Mouse (Mus musculus) small intestine, adult 2 months (tissue): ENCODE results near the gene Mettl7a1. TPM values are rescaled to one million over a fixed set of nuclear protein-coding genes. Genes with fewer than 3 reads are reported as not detected.
"Not testable (repeated sequence)": the region's sequence is repeated elsewhere in the genome, so short reads cannot be mapped to it uniquely, and the experiment has no call there.

Source experiments
- H3K27ac ChIP-seq: fragments of 200-500 bp; 2 replicates; pipeline ENCODE4 v1.5.1; 2012; ENCODE audit warnings: low read depth, low read length, control low read depth, inconsistent platforms; ENCODE audit not compliant: insufficient read depth
- H3K27me3 ChIP-seq: fragments of 200-500 bp; 2 replicates; pipeline ENCODE4 v1.6.1; 2012; ENCODE audit warnings: mild to moderate bottlenecking, moderate library complexity, low read length, inconsistent platforms; ENCODE audit not compliant: control insufficient read depth, insufficient read depth
- H3K36me3 ChIP-seq: fragments of 200-500 bp; 2 replicates; pipeline ENCODE4 v1.6.1; 2012; ENCODE audit warnings: mild to moderate bottlenecking, low read length, control low read depth, inconsistent platforms; ENCODE audit not compliant: control insufficient read depth, insufficient read depth
- H3K4me1 ChIP-seq: fragments of 200-500 bp; 2 replicates; pipeline ENCODE4 v1.6.1; 2012; ENCODE audit warnings: low read length, inconsistent platforms, mixed read lengths; ENCODE audit not compliant: control insufficient read depth, insufficient read depth, insufficient read length
- H3K4me3 ChIP-seq: fragments of 200-500 bp; 2 replicates; pipeline ENCODE4 v1.5.1; 2012; ENCODE audit warnings: low read depth, mild to moderate bottlenecking, control low read depth, inconsistent platforms, low read length, moderate library complexity
- CTCF ChIP-seq: fragments of 200-500 bp; IDR thresholded peaks from 2 replicates; pipeline ENCODE4 v1.5.1; 2012; ENCODE audit warnings: low read depth, mild to moderate bottlenecking, control low read depth, inconsistent platforms, low read length, moderate library complexity, mixed read lengths; ENCODE audit not compliant: insufficient replicate concordance, insufficient read length; ENCODE audit errors: extremely low read depth
- POLR2A ChIP-seq: fragments of 200-500 bp; IDR thresholded peaks from 2 replicates; pipeline ENCODE4 v1.6.1; 2012; ENCODE audit warnings: low read depth, mild to moderate bottlenecking, control low read depth, inconsistent platforms, low read length, moderate library complexity
- WGBS: fragments of 180-500 bp; shearing (Covaris S2); methylation state at CpG from one replicate; pipeline ENCODE4 v1.1.7; 2018; 5-methylcytosine and 5-hydroxymethylcytosine counted together
- polyA plus RNA-seq: library from polyadenylated mRNA; depleted of rRNA; stranded (reverse); fragments of >200 nt; gene quantifications from 2 replicates; pipeline ENCODE4 v1.2.3, GENCODE M21; 2012; rRNA removed

Mettl7a1 gene
- polyA plus RNA-seq, result 12.7 and 16.4 TPM in 2 replicates

DNA sequence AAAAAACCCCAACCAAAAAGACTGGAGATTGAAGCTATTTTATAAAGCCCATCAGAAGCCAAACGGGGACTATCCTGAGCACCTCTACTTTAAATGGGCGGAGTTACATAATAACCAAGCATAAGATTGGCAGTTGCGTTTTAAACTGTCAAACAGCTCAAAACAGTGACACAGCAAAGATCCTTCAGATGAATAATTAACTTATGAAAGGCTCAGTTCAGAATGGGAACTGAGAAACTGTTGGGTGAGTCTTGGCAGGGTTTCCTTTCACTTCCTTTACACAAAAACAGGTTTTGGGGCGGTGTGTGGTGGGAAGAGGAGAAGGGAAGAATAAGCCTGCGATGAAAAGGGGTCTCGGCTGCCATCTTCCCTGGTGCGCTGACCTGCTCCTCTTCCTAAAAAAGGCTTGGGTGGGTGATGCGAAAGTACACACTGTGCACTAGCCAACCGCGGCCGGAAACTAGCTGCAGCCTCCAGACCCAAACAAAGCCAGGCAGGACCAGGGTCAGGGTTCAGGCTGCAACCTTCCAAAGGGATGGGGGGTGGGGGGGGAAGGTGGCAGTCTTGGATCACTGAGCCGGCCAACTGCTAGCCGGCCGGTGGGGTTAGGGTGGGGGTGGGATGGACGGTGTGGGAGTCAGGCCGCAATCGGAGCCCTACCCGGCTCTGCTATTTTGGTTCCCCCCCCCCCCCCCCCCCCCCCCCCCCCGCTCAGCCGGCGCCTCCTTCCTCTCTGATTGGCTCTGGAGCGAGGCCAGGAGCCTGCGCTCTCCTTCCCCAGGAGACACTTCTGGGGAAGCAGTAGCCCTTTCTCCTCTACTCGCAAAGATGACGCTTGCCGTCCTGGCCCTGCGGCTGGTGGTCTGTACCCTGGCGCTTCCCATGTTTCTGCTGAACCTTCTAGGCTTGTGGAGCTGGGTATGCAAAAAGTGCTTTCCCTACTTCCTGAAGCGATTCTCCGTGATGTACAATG is at the start of gene Mettl7a1:
TSS of gene Mettl7a1 (plus strand) at position 122 of the 973 bp plus-strand sequence.
- WGBS, result 1% methylated on average over 24 of the region's 30 CpGs
- Histone ChIP-seq H3K4me3 (peak within 1 kb of the TSS; percentile 96), H3K36me3 (no peaks in the 10 kb centered on the region), H3K27ac (peak within 1 kb of the TSS; percentile 99), H3K27me3 (no peaks in the 10 kb centered on the region), H3K4me1 (no peaks in the 10 kb centered on the region)
- TF ChIP-seq CTCF, result no peak
- peak; percentile 61; the same call in 1 of the 2 replicates for TF ChIP-seq POLR2A

- Histone ChIP-seq H3K36me3 (peaks cover 69% of the 10 kb centered on the region), H3K27ac (no peak overlapping the region), H3K27me3 (no peaks in the 10 kb centered on the region), H3K4me1 (no peaks in the 10 kb centered on the region), H3K4me3 (no peak overlapping the region)
- WGBS, result 72% methylated on average over 6 of the region's 6 CpGs
- TF ChIP-seq CTCF, result no peak
- TF ChIP-seq POLR2A, result no peak
Measured at GRCm38 (mm10) chr15:100256386-100256785, 47.6 kb upstream of the Mettl7a1 start.

GRCm38 (mm10) chr15:100257305-100257704 is 46.6 kb upstream of the Mettl7a1 start:
- no peak overlapping the region for H3K27ac ChIP-seq
- no peak overlapping the region for H3K4me3 ChIP-seq
- peaks cover 64% of the 10 kb centered on the region for H3K36me3 ChIP-seq
- TF ChIP-seq CTCF (no peak), POLR2A (no peak)
- H3K4me1 ChIP-seq, result no peaks in the 10 kb centered on the region
- 89% methylated on average over 5 of the region's 5 CpGs for WGBS
- no peaks in the 10 kb centered on the region for H3K27me3 ChIP-seq

GRCm38 (mm10) chr15:100258646-100259425 is 45.1 kb upstream of the Mettl7a1 start:
- peaks cover 53% of the 10 kb centered on the region for H3K36me3 ChIP-seq
- no peak overlapping the region for H3K27ac ChIP-seq
- no peak overlapping the region for H3K4me3 ChIP-seq
- no peaks in the 10 kb centered on the region for H3K4me1 ChIP-seq
- 92% methylated on average over 7 of the region's 7 CpGs for WGBS
- H3K27me3 ChIP-seq, result no peaks in the 10 kb centered on the region
- TF ChIP-seq CTCF (no peak), POLR2A (no peak)

- not testable (repeated sequence) for H3K4me1 ChIP-seq, H3K4me3 ChIP-seq, H3K27me3 ChIP-seq, H3K27ac ChIP-seq
- H3K36me3 ChIP-seq, result peaks cover 42% of the 10 kb centered on the region
- WGBS, result 88% methylated on average over 7 of the region's 7 CpGs
Measured at GRCm38 (mm10) chr15:100260351-100260750, 43.6 kb upstream of the Mettl7a1 start.

DNA sequence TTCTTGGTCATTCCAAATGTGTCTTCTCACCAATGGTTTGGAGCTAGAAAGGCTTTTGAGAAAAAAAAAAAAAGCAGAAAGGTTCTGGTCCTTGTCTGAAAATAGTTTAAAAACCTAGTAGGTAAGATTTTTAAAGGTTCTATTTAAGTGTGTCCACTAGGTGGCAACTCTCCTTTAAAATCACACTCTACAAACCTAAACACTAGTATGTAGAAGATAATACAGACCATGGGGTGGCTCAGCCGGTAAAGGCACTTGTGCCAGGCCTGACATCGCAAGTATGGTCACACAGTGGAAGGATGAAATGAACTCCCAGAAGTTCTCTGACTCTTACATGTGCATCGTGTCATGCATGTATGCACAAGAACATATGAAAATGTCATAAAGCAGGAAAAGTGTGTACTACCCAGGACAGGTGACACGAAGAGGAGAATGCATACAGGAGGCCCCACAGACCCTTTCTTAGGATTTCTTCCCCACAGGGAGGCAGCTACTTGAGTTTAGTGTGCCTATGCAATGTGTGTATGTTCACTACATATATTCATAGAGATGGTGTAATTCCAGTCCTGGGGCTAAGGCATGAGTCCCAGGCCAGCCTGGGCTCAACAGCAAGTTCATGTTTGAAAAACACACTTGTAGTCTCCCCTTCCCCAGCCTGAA is 40.6 kb upstream of the Mettl7a1 start:
- Histone ChIP-seq H3K4me3 (no peak overlapping the region), H3K4me1 (no peaks in the 10 kb centered on the region), H3K36me3 (peaks cover 19% of the 10 kb centered on the region), H3K27ac (no peak overlapping the region), H3K27me3 (no peaks in the 10 kb centered on the region)
- 39% methylated on average over 4 of the region's 4 CpGs for WGBS
- TF ChIP-seq POLR2A, result no peak
- peak; percentile 44; the same call in 1 of the 2 replicates for TF ChIP-seq CTCF
